Mouse (Mus musculus) olfactory bulb, adult 2 months (tissue): ENCODE data around the gene Rrnad1.

Experiments
- CTCF ChIP-seq: fragments of 200-500 bp; IDR thresholded peaks from 2 replicates; pipeline ENCODE4 v1.5.1; 2012; ENCODE audit warnings: low read depth, mild to moderate bottlenecking, low read length, moderate library complexity; ENCODE audit not compliant: insufficient read depth
- POLR2A ChIP-seq: fragments of 200-500 bp; IDR thresholded peaks from 2 replicates; pipeline ENCODE4 v1.6.1; 2012; ENCODE audit warnings: mild to moderate bottlenecking, low read depth, low read length, moderate library complexity; ENCODE audit not compliant: insufficient read depth

DNA sequence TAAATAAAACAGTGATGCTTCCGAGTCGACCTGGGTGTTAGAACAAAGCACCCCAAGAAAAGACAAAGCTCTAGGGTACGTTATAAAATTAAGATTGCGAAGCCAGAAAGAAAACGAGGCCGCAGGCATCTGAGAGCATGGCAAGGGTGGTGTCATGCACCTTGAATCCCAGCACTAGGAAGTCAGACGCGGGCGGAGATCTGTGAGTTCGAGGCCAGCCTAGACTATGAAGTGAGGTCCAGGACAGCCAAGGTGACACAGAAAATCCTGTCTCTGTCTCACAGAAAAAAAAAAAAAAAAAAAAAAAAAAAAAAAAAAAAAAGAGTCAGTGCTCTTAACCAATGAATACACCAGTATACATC, 44.5 kb downstream of the Rrnad1 start:
- TF ChIP-seq CTCF (no peak), POLR2A (no peak)
